Mouse (Mus musculus) heart, postnatal 4 days (tissue): ENCODE results near the gene Mtg1. TPM values are rescaled to one million over a fixed set of nuclear protein-coding genes. Genes with fewer than 3 reads are reported as not detected.

ENCODE experiments used
- DNase-seq: peaks from one replicate; pipeline ENCODE4 v3.0.0; 2021
- total RNA-seq, 2 experiments: library from RNA; stranded (reverse); gene quantifications; 2 replicates each; pipeline ENCODE4 v1.2.3; 2021

The Mtg1 gene
- total RNA-seq, 2 experiments from 2014 or later, result 22.3 to 25.6 TPM

DNA sequence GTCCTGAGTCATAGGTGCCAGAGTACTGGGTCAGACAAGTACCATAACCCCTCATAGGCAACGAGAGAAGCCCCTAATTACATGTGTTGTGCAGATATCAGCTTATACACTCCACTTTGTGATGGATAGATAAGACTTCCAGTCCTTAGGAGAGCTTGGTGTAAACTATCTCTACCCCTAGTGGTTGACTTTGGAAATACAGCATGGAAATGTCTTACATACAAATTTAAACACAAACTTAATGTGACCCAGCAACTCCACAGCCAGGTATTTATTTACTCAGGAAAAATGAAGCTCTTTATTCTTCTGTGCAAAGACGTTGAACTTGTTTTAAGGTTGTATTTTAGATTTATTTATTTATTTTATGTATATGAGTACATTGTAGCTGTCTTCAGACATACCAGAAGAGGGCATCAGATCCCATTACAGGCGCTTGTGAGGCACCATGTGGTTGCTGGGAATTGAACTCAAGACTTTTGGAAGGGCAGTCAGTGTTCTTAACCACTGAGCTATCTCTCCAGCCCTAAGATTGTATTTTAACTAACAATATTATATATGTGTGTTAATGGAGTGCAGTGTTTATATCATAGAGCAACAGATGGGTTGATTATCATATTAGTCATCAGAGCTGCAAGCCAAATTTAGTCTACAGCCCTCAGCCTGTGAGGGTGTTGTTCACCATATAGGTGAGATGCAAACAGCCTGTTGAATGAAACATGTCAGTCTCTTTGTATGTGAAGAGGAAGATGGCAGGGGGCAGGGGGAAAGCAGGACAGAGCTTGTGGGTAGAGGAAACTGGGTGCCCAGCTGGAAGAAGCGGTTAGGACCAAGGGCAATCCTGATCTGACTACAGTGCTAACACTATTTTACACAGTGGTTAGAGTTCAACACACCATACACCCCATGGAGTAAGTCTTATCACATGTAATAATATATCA lies 51.3 kb downstream of the Mtg1 start:
- DNase-seq, result no peak

DNA sequence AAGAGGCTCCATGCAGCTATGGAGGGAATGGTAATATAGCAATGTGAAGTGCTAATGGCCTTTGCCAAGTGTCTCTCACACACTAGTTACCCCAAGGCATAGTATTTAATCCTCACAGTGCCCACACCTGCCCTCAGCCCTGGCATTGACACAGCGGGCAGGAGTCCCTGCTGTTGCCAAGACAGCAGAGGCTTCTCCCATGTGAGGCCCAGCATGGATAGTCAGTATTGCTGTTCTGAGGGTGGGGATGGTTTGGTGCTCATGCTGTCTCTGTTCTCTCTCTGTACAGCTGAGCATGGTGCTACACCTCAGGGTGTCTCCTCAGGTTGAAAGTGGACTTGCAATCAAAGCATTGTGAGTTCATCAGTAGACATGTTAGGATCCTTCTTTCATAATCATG lies 53.1 kb downstream of the Mtg1 start:
- no peak for DNase-seq

DNA sequence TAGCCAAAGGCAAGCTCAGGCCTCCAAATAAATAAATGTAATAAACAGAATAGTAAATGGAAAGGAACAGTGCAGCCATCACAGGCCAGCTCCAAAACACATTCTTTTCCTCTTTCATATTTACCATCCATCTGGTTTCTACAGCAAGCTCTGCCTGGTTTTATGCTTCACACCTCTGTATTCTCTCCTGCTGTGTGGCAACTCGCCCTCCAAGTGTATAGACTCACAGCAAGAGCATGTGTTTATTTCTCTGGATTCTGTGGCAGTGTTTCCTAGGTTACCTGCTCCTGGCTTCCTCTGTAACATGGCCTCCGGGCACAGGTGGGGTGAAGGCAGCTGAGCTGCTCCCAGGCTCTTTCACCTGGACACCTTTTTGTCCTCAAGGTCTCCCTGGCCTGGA lies 55.1 kb downstream of the Mtg1 start:
- no peak for DNase-seq

DNA sequence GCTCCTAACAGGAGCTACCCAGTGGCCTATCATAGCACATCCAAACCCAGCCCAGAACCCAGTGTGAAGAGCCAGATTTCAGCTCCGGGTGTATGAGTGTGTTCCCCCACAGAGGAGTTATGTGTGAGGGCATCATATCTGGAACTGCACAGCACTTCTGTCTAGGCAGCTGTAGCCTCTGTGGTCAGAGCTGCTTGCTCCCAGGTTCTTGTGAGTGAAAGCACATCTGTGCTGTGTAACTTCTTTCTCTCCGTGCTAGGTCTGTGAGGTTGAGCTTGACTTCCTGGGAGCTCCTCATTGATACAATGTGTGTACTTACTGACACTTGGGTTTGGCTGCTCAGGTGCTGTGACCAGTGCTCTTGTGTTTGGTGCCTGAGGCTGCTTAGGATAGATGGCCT lies 55.5 kb downstream of the Mtg1 start:
- no peak for DNase-seq

DNA sequence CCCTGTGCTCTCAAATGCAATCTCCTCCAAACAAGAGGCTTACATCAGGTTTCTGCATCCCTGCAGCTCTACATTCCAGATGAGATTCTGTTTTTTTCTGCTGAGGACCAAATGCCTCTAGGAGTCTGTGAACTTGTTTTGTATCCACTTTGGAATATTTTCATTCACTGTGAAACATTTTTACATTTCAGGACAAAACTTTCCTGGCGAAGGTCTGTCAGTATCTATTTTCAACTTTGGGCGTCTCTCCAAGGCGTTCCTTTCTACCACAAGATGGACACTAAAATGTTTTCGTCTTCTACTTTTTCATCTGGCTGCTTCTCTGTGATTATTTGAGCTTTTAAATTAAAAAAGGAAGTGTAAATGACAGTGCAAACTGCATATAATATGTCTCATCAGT lies 56.7 kb downstream of the Mtg1 start:
- no peak for DNase-seq

DNA sequence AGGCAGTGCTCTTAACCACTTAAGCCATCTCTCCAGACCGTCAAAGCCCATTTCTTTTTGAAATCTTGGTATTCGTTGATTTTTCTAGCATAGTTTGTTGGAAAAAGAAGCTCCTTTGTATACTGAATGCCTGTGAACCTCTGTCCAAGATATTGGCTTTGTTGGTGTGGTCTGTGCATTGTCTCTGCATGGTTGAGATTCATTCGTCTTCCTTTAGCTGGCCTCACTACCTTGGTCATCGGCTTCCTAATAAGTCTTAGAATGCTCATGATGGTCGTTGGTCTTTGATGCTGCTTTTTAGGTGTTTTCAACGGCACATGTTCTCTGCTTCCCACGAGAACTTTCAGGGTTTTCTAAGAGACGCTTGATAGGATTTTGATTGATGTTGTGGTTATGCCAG lies 58.6 kb downstream of the Mtg1 start:
- no peak for DNase-seq

Other genes starting within 250 kb of the Mtg1 start
- gene Kndc1, start 242.9 kb upstream of the Mtg1 start, total RNA-seq, result under 1 TPM; 0.07 to 0.14 TPM
- gene Utf1, start 193.8 kb upstream of the Mtg1 start, total RNA-seq, result not detected
- not detected for gene 6430531B16Rik, start 158.8 kb upstream of the Mtg1 start, total RNA-seq
- gene Adam8, start 145.0 kb upstream of the Mtg1 start, total RNA-seq, result under 1 TPM; 0.38 to 0.90 TPM
- 10 to 100 TPM; 14.6 to 17.9 TPM for gene Zfp511, start 101.2 kb upstream of the Mtg1 start, total RNA-seq
- 10 to 100 TPM; 45.3 to 45.8 TPM for gene Tubgcp2, start 100.9 kb upstream of the Mtg1 start, total RNA-seq
- not detected for gene Msx3, start 88.5 kb upstream of the Mtg1 start, total RNA-seq
- gene Caly, start 55.0 kb upstream of the Mtg1 start, total RNA-seq, result under 1 TPM in 1 of 2 experiments, not detected in 1; 0.34 TPM
- not detected for gene Prap1, start 44.2 kb upstream of the Mtg1 start, total RNA-seq
- gene Fuom, start 35.1 kb upstream of the Mtg1 start, total RNA-seq, result 100 to 1,000 TPM; 106 to 119 TPM
- gene Paox, start 21.8 kb upstream of the Mtg1 start, total RNA-seq, result 1 to 10 TPM; 4.5 TPM
- gene Echs1, start 21.1 kb upstream of the Mtg1 start, total RNA-seq, result 100 to 1,000 TPM; 190 to 210 TPM
- gene Sprn, start 17.3 kb downstream of the Mtg1 start, total RNA-seq, result under 1 TPM; 0.17 to 0.27 TPM
- gene Olfr522, start 27.2 kb downstream of the Mtg1 start, total RNA-seq, result not detected
- not detected for gene Olfr523, start 35.7 kb downstream of the Mtg1 start, total RNA-seq
- not detected for gene Olfr524, start 68.4 kb downstream of the Mtg1 start, total RNA-seq
- gene Cd163l1, start 80.7 kb downstream of the Mtg1 start, total RNA-seq, result under 1 TPM in 1 of 2 experiments, not detected in 1; 0.07 TPM
- not detected for gene 5830411N06Rik, start 109.7 kb downstream of the Mtg1 start, total RNA-seq
- not detected for gene Olfr525, start 183.3 kb downstream of the Mtg1 start, total RNA-seq
- gene Olfr527, start 196.5 kb downstream of the Mtg1 start, total RNA-seq, result not detected
- gene Olfr60, start 224.1 kb downstream of the Mtg1 start, total RNA-seq, result not detected
- not detected for gene Olfr530, start 238.8 kb downstream of the Mtg1 start, total RNA-seq